Mouse (Mus musculus) bone marrow, adult 2 months (tissue): Measurements from ENCODE around the gene Atxn1.

Experiments used
- CTCF ChIP-seq: fragments of 200-500 bp; IDR thresholded peaks from 2 replicates; pipeline ENCODE4 v1.5.1; 2011; ENCODE audit warnings: low read length, control low read depth; ENCODE audit not compliant: control insufficient read depth, insufficient read depth
- POLR2A ChIP-seq: fragments of 200-500 bp; IDR thresholded peaks from 2 replicates; pipeline ENCODE4 v1.6.1; 2011; ENCODE audit warnings: low read depth, mild to moderate bottlenecking, control low read depth, low read length, borderline replicate concordance; ENCODE audit not compliant: control insufficient read depth

- TF ChIP-seq POLR2A (no peak), CTCF (no peak)
These were observed 24.1 kb downstream of the Atxn1 start for GRCm38 (mm10) chr13:45940714-45941113.
